Comparison of ENCODE assay signal across 12 mouse cellular contexts in the genomic region with DNA sequence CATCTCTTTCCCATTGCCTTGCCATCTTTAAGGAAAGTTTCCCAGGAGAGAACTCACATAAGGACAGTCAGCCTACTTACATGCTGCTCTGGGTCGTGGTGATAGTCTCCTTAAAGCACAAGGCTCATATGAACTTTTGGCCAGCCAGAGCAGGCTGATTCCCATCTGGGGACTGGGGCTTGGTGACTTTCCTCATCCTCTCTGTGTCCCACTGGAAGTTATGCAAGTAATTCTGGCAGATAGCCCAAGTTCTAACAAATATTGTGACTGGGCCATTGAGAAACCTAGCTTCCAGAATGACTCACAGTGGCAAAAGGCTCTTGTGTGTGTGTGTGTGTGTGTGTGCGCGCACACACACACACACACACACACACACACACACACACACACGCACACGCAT.
DNase-seq lines count a peak whose midpoint lies in the region; ATAC-seq lines count a peak whose summit lies in the region.
"Had no signal": no experiment of that assay in that cellular context is flagged by ENCODE, and none has a peak within 500 bp of the region (broad histone marks: within the 10 kb centered on the region; RNA-seq: fewer than 3 reads in every experiment).

No protein-coding gene starts in this region.

- H3K9me3 ChIP-seq in heart, embryonic 12.5 days (replicated peaks): no peaks in the 10 kb centered on the region
- H3K9me3 ChIP-seq: hindbrain, embryonic 15.5 days had no signal

- intact Hi-C loops in heart, postnatal 14 days (cut with DNase I): no loop called here
- intact Hi-C loops in left cerebral cortex, postnatal 4 days (cut with DNase I): no loop called here

- WGBS in heart, embryonic 12.5 days: 82% methylated on average over 5 of the region's 5 CpGs

- no peak overlapping the region for H3K4me3 ChIP-seq in heart, embryonic 12.5 days
- H3K4me3 ChIP-seq: hindbrain, embryonic 15.5 days; layer of hippocampus, adult 2 months had no signal

- H3K27ac ChIP-seq in heart, embryonic 12.5 days (ENCODE audit: poor library complexity, severe bottlenecking): no peak overlapping the region

- no peak overlapping the region for H3K4me2 ChIP-seq in heart, embryonic 12.5 days
- H3K4me2 ChIP-seq: hindbrain, embryonic 15.5 days had no signal

- no peaks in the 10 kb centered on the region for H3K4me1 ChIP-seq in heart, embryonic 12.5 days (replicated peaks)

- no peaks in the 10 kb centered on the region; the same call in 1 of the 2 replicates for H3K27me3 ChIP-seq in heart, embryonic 12.5 days (replicated peaks)
- H3K27me3 ChIP-seq: hindbrain, embryonic 15.5 days had no signal

- H3K36me3 ChIP-seq in heart, embryonic 12.5 days: no peaks in the 10 kb centered on the region
- H3K36me3 ChIP-seq: hindbrain, embryonic 15.5 days had no signal

- no peak overlapping the region for H3K9ac ChIP-seq in heart, embryonic 12.5 days
- H3K9ac ChIP-seq: hindbrain, embryonic 15.5 days had no signal

- no peak for ATAC-seq in heart, embryonic 12.5 days (ENCODE audit: insufficient number of reproducible peaks, low FRiP score)
- ATAC-seq: activated CD4-positive, CD25-positive, alpha-beta regulatory T cell, adult 4 months had no signal

- DNase-seq in heart, adult 18-20 months: peak; percentile 67 to 70
- DNase-seq in 3134 (ENCODE audit: extremely low read depth, insufficient read length, low spot score): peak; percentile 20
- peak; percentile 88 for DNase-seq in Muller cell, postnatal 12 days (ENCODE audit: inconsistent ontology term)
- peak; percentile 16 to 33 for DNase-seq in heart, postnatal 14 days
- DNase-seq in layer of hippocampus, adult 18-20 months (ENCODE audit: low spot score in 2 of 2): no peak
- no peak for DNase-seq in left cerebral cortex, postnatal 4 days
- no peak for DNase-seq in B cell, adult 2 months
- DNase-seq: cerebellum, adult 18-20 months had no signal

Comparison
In these comparisons a context has a peak if more than half of its experiments do, and no peak if none do; other contexts are left out.
1. DNase-seq: peak in heart, adult 18-20 months (2 of 2), 3134 (single experiment), Muller cell, postnatal 12 days (single experiment) and heart, postnatal 14 days (2 of 2); none in layer of hippocampus, adult 18-20 months (0 of 2), left cerebral cortex, postnatal 4 days (single experiment) and B cell, adult 2 months (0 of 2).